Mouse (Mus musculus): Measurements from ENCODE around the gene Trim43c.
"Not testable (repeated sequence)": the region's sequence is repeated elsewhere in the genome, so short reads cannot be mapped to it uniquely, and the experiment has no call there.

Trim43c gene

GRCm38 (mm10) chr9:88838864-88839263 is at the start of gene Trim43c:
Gene Trim43c (plus strand): TSS chr9:88839164.
- in situ Hi-C loops (cut with MboI): not testable (repeated sequence)

- in situ Hi-C loops (cut with MboI): not testable (repeated sequence)
Measured at GRCm38 (mm10) chr9:88853072-88853471, 14.1 kb downstream of the Trim43c start.

GRCm38 (mm10) chr9:88858566-88859492 is 19.9 kb downstream of the Trim43c start:
- in situ Hi-C loops (cut with MboI): not testable (repeated sequence)
